Mouse (Mus musculus): Measurements from ENCODE around the gene Fndc3c1. TPM values are rescaled to one million over a fixed set of nuclear protein-coding genes. Genes with fewer than 3 reads are reported as not detected.
"Not testable (repeated sequence)": the region's sequence is repeated elsewhere in the genome, so short reads cannot be mapped to it uniquely, and the experiment has no call there.

The Fndc3c1 gene
- total and polyA plus RNA-seq, 3 experiments: 3.3 to 4.3 (median 3.6) TPM

DNA sequence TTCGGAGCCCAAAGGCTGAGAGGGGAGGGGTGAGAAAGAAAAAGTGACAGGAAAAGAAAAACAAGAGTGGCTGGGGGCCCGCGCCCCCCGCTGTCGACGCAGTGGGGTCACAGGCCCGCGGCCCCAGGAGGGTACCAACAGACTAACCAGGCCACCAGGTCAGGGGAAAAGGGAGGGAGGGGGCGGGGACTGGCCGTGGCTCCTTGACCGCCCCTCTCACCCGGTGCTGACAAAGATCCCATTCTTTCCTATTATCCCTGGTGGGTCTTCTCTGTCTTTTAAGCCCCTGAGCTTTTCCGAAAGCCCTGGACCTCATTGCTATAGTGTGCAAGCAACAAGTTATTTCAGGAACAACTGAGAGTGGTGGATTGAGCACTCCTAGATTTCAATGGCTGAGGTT is 470 bp upstream of the Fndc3c1 start:
- H3K4me3 ChIP-seq (replicated peaks in 1 of 3; ENCODE audit: low read depth in 2 of 3, low read length in 2 of 3, poor library complexity in 1 of 3): peak overlapping the region in 2 of 3 experiments; percentile 28 to 67
- H3K27me3 ChIP-seq (replicated peaks): no peaks in the 10 kb centered on the region
- H3K36me3 ChIP-seq (replicated peaks in 1 of 2; ENCODE audit: control insufficient read depth in 1 of 2, insufficient read depth in 1 of 2, low read length in 1 of 2): no peaks in the 10 kb centered on the region
- no peak for DNase-seq (ENCODE audit: extremely low read depth)
- peak overlapping the region; percentile 75; the same call in 1 of the 2 replicates for H3K4me2 ChIP-seq (ENCODE audit: insufficient read depth, low read depth, poor library complexity, severe bottlenecking)
- no peak for TF ChIP-seq CTCF (conservative IDR thresholded peaks at IDR 0.05 in 1 of 2, IDR thresholded peaks at IDR 0.05 in 1 of 2; ENCODE audit: low read depth in 2 of 2, low read length in 2 of 2)
- TF ChIP-seq NELFE (IDR thresholded peaks at IDR 0.05; ENCODE audit: low read depth, low read length): no peak
- TF ChIP-seq RCOR1 (conservative IDR thresholded peaks at IDR 0.05; ENCODE audit: low read depth, low read length): no peak
- no peak for TF ChIP-seq JUND (conservative IDR thresholded peaks at IDR 0.05; ENCODE audit: low read depth, low read length)
- TF ChIP-seq MAZ (IDR thresholded peaks at IDR 0.05; ENCODE audit: low read depth, low read length): no peak
- no peak for TF ChIP-seq GABPA (IDR thresholded peaks at IDR 0.05; ENCODE audit: insufficient replicate concordance, low read depth, low read length)
- no peak for TF ChIP-seq ZMIZ1 (IDR thresholded peaks at IDR 0.05; ENCODE audit: low read depth, low read length)
- TF ChIP-seq ETS1 (conservative IDR thresholded peaks at IDR 0.05; ENCODE audit: low read depth, low read length): no peak
- TF ChIP-seq TBP (conservative IDR thresholded peaks at IDR 0.05; ENCODE audit: low read depth, low read length): no peak
- no peak for TF ChIP-seq MXI1 (IDR thresholded peaks at IDR 0.05; ENCODE audit: low read depth, low read length)
- no peak for TF ChIP-seq RAD21 (IDR thresholded peaks at IDR 0.05; ENCODE audit: low read depth, low read length)
- TF ChIP-seq JUN (IDR thresholded peaks at IDR 0.05; ENCODE audit: insufficient read depth, low read depth, low read length): no peak
- TF ChIP-seq UBTF (IDR thresholded peaks at IDR 0.05; ENCODE audit: low read depth, low read length): no peak
- TF ChIP-seq CHD1 (IDR thresholded peaks at IDR 0.05; ENCODE audit: low read depth, low read length): no peak
- no peak for TF ChIP-seq ZC3H11A (IDR thresholded peaks at IDR 0.05; ENCODE audit: low read depth, low read length)
- TF ChIP-seq MEF2A (IDR thresholded peaks at IDR 0.05; ENCODE audit: borderline replicate concordance, low read depth, low read length): no peak
- TF ChIP-seq BHLHE40 (IDR thresholded peaks at IDR 0.05; ENCODE audit: low read depth, low read length): no peak
- no peaks in the 10 kb centered on the region for H3K79me2 ChIP-seq (replicated peaks; ENCODE audit: control insufficient read depth, extremely low read depth, insufficient read depth, poor library complexity, severe bottlenecking)
- in situ Hi-C loops (cut with MboI; ENCODE audit: low pct_ligation_motif_present, low pct_unique_long_range_greater_than_20kb, low sequenced_read_pairs) (no loop called here), dilution Hi-C loops (cut with MboI; ENCODE audit: extremely low pct_ligation_motif_present, extremely low pct_unique_long_range_greater_than_20kb, low sequenced_read_pairs) (no loop called here)
- H3K27ac ChIP-seq (ENCODE audit: insufficient read depth, low read depth): no peak overlapping the region
- H3K9me3 ChIP-seq (replicated peaks; ENCODE audit: low read length): no peaks in the 10 kb centered on the region
- peaks cover 0 to 8% of the 10 kb centered on the region in 2 experiments; a peak in 1 of 4 replicates for H3K4me1 ChIP-seq (ENCODE audit: control insufficient read depth in 1 of 2, insufficient read depth in 2 of 2)
- H3K9ac ChIP-seq (ENCODE audit: insufficient read depth, low read depth): peak overlapping the region; percentile 62

DNA sequence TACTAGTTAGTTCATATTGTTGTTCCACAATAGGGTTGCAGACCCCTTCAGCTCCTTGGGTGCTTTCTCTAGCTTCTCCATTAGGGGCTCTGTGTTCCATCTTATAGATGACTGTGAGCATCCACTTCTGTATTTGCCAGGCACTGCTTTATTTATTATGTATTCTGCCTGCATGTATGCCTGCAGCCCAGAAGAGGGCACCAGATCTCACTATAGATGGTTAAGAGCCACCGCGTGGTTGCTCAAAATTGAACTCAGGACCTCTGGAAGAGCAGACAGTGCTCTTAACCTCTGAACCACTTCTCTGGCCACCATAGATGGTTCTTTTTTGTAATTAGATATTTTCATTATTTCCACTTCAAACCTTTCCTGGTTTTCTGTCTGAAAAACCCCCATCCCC is 5.3 kb downstream of the Fndc3c1 start:
- H3K27me3 ChIP-seq (replicated peaks); H3K4me1 ChIP-seq (ENCODE audit: control insufficient read depth in 1 of 2, insufficient read depth in 2 of 2); in situ Hi-C loops (cut with MboI; ENCODE audit: low pct_ligation_motif_present, low pct_unique_long_range_greater_than_20kb, low sequenced_read_pairs); H3K4me2 ChIP-seq (ENCODE audit: insufficient read depth, low read depth, poor library complexity, severe bottlenecking); H3K9ac ChIP-seq (ENCODE audit: insufficient read depth, low read depth); H3K4me3 ChIP-seq (replicated peaks in 1 of 3; ENCODE audit: low read depth in 2 of 3, low read length in 2 of 3, poor library complexity in 1 of 3); dilution Hi-C loops (cut with MboI; ENCODE audit: extremely low pct_ligation_motif_present, extremely low pct_unique_long_range_greater_than_20kb, low sequenced_read_pairs); H3K79me2 ChIP-seq (replicated peaks; ENCODE audit: control insufficient read depth, extremely low read depth, insufficient read depth, poor library complexity, severe bottlenecking); H3K27ac ChIP-seq (ENCODE audit: insufficient read depth, low read depth); H3K9me3 ChIP-seq (replicated peaks; ENCODE audit: low read length); H3K36me3 ChIP-seq (replicated peaks in 1 of 2; ENCODE audit: control insufficient read depth in 1 of 2, insufficient read depth in 1 of 2, low read length in 1 of 2): not testable (repeated sequence)
- TF ChIP-seq MYC (IDR thresholded peaks at IDR 0.05; ENCODE audit: low read depth, low read length) (0 out of 2 replicates have a peak, but pooled peaks have one; percentile 31), RAD21 (IDR thresholded peaks at IDR 0.05; ENCODE audit: low read depth, low read length) (peak; percentile 41), CTCF (conservative IDR thresholded peaks at IDR 0.05 in 1 of 2, IDR thresholded peaks at IDR 0.05 in 1 of 2; ENCODE audit: low read depth in 2 of 2, low read length in 2 of 2) (peak in 1 of 2 experiments; percentile 59; a peak in 2 of 4 replicates), SMC3 (IDR thresholded peaks at IDR 0.05; ENCODE audit: low read depth, low read length) (peak; percentile 48)
- DNase-seq (ENCODE audit: extremely low read depth): peak; percentile 37
